ENCODE assay signal across 9 mouse cellular contexts in genomic region chr3:143103333-143103732, GRCm38 (mm10).
A peak's percentile ranks its signal among the peaks of the same experiment; 100 is the strongest.
DNase-seq lines count a peak whose midpoint lies in the region; ATAC-seq and TF ChIP-seq lines count a peak whose summit lies in the region.
"Had no signal": no experiment of that assay in that cellular context is flagged by ENCODE, and none has a peak within 500 bp of the region (broad histone marks: within the 10 kb centered on the region; RNA-seq: fewer than 3 reads in every experiment).

No protein-coding gene starts in this region.

- 38% methylated on average over 3 of the region's 3 CpGs for whole genome bisulfite sequencing in embryonic facial prominence, embryonic 11.5 days
- WGBS in embryonic facial prominence, embryonic 10.5 days: 53% methylated on average over 3 of the region's 3 CpGs
- 8% methylated on average over 3 of the region's 3 CpGs for WGBS in limb, embryonic 15.5 days
- WGBS in stomach, postnatal 0 days: 31% methylated on average over 3 of the region's 3 CpGs
- 3% methylated on average over 3 of the region's 3 CpGs for WGBS in thymus, adult 2 months

- H3K36me3 ChIP-seq in embryonic facial prominence, embryonic 11.5 days (replicated peaks; ENCODE audit: control insufficient read depth, insufficient read depth, low read depth, low read length): no peaks in the 10 kb centered on the region
- no peaks in the 10 kb centered on the region for H3K36me3 ChIP-seq in embryonic facial prominence, embryonic 10.5 days (replicated peaks)
- no peaks in the 10 kb centered on the region for H3K36me3 ChIP-seq in limb, embryonic 15.5 days
- H3K36me3 ChIP-seq in stomach, postnatal 0 days (ENCODE audit: control insufficient read depth, insufficient read depth, low read length): no peaks in the 10 kb centered on the region
- H3K36me3 ChIP-seq in thymus, adult 2 months (ENCODE audit: control insufficient read depth, insufficient read depth, low read length): no peaks in the 10 kb centered on the region
- H3K36me3 ChIP-seq: neural tube, embryonic 13.5 days had no signal

- peaks cover 2% of the 10 kb centered on the region; the same call in 1 of the 2 replicates for H3K27me3 ChIP-seq in embryonic facial prominence, embryonic 11.5 days (ENCODE audit: control insufficient read depth, insufficient read depth, low read length)
- H3K27me3 ChIP-seq in embryonic facial prominence, embryonic 10.5 days (replicated peaks; ENCODE audit: low read depth, poor library complexity, severe bottlenecking): peaks cover 55% of the 10 kb centered on the region
- H3K27me3 ChIP-seq in limb, embryonic 15.5 days: peaks cover 19% of the 10 kb centered on the region
- no peaks in the 10 kb centered on the region for H3K27me3 ChIP-seq in stomach, postnatal 0 days (ENCODE audit: control insufficient read depth, insufficient read depth, low read length)
- peaks cover 8% of the 10 kb centered on the region for H3K27me3 ChIP-seq in thymus, adult 2 months (ENCODE audit: control insufficient read depth, insufficient read depth, low read length)
- H3K27me3 ChIP-seq: neural tube, embryonic 13.5 days had no signal

- no peak for TF ChIP-seq EP300 in stomach, postnatal 0 days (optimal IDR thresholded peaks at IDR 0.05)

- H3K4me3 ChIP-seq in embryonic facial prominence, embryonic 11.5 days (ENCODE audit: low read depth, low read length): no peak overlapping the region
- H3K4me3 ChIP-seq in embryonic facial prominence, embryonic 10.5 days: no peak overlapping the region
- no peak overlapping the region for H3K4me3 ChIP-seq in limb, embryonic 15.5 days
- no peak overlapping the region for H3K4me3 ChIP-seq in stomach, postnatal 0 days (ENCODE audit: low read depth, low read length)
- H3K4me3 ChIP-seq in thymus, adult 2 months (ENCODE audit: control insufficient read depth, insufficient read depth, low read length): no peak overlapping the region
- H3K4me3 ChIP-seq: neural tube, embryonic 13.5 days had no signal

- DNase-seq in embryonic facial prominence, embryonic 11.5 days (ENCODE audit: low spot score): peak; percentile 81
- no peak for DNase-seq in embryonic facial prominence, embryonic 10.5 days (ENCODE audit: low spot score)
- DNase-seq in urinary bladder, postnatal 14 days (ENCODE audit: low spot score): peak; percentile 57
- no peak for DNase-seq in urinary bladder, postnatal 10 days (ENCODE audit: low spot score)
- peak; percentile 83 for DNase-seq in stomach, postnatal 0 days (ENCODE audit: low spot score)
- DNase-seq in thymus, adult 2 months: no peak
- no peak for DNase-seq in thymus, postnatal 36 days

- no peak overlapping the region for H3K9ac ChIP-seq in embryonic facial prominence, embryonic 11.5 days (replicated peaks; ENCODE audit: low read length)
- no peak overlapping the region for H3K9ac ChIP-seq in limb, embryonic 15.5 days
- no peak overlapping the region for H3K9ac ChIP-seq in stomach, postnatal 0 days (ENCODE audit: low read length)
- H3K9ac ChIP-seq: neural tube, embryonic 13.5 days had no signal

- no peak overlapping the region for H3K27ac ChIP-seq in embryonic facial prominence, embryonic 11.5 days (replicated peaks; ENCODE audit: low read depth, low read length)
- no peak overlapping the region for H3K27ac ChIP-seq in embryonic facial prominence, embryonic 10.5 days (replicated peaks)
- H3K27ac ChIP-seq in limb, embryonic 15.5 days: no peak overlapping the region
- no peak overlapping the region for H3K27ac ChIP-seq in stomach, postnatal 0 days (replicated peaks)
- no peak overlapping the region for H3K27ac ChIP-seq in thymus, adult 2 months (ENCODE audit: control insufficient read depth, insufficient read depth, low read length)
- H3K27ac ChIP-seq: neural tube, embryonic 13.5 days had no signal

- ATAC-seq in embryonic facial prominence, embryonic 11.5 days (replicated peaks; ENCODE audit: insufficient number of reproducible peaks, low FRiP score, low TSS enrichment, low read depth): no peak
- 0 out of 2 replicates have a peak, but pooled peaks have one; percentile 30 for ATAC-seq in limb, embryonic 15.5 days (ENCODE audit: insufficient number of reproducible peaks, low FRiP score, low TSS enrichment, low read depth)
- ATAC-seq in stomach, postnatal 0 days (ENCODE audit: low FRiP score, low TSS enrichment): peak; percentile 89

- TF ChIP-seq POLR2A in thymus, adult 2 months (IDR thresholded peaks at IDR 0.05; ENCODE audit: control insufficient read depth, extremely low read depth, insufficient read depth, low read length, poor library complexity): no peak

- TF ChIP-seq CTCF in stomach, postnatal 0 days (IDR thresholded peaks at IDR 0.05; ENCODE audit: low read depth): no peak
- no peak for TF ChIP-seq CTCF in thymus, adult 2 months (IDR thresholded peaks at IDR 0.05; ENCODE audit: borderline replicate concordance, control insufficient read depth, extremely low read depth, insufficient read depth, low read length, poor library complexity)

- no peaks in the 10 kb centered on the region for H3K9me3 ChIP-seq in embryonic facial prominence, embryonic 11.5 days (replicated peaks; ENCODE audit: control insufficient read depth, low read length)
- H3K9me3 ChIP-seq in embryonic facial prominence, embryonic 10.5 days: no peaks in the 10 kb centered on the region
- H3K9me3 ChIP-seq in limb, embryonic 15.5 days: no peaks in the 10 kb centered on the region
- no peaks in the 10 kb centered on the region for H3K9me3 ChIP-seq in stomach, postnatal 0 days (ENCODE audit: control insufficient read depth, low read length)
- H3K9me3 ChIP-seq: neural tube, embryonic 13.5 days had no signal

- H3K4me2 ChIP-seq in embryonic facial prominence, embryonic 11.5 days (ENCODE audit: low read depth, low read length): no peak overlapping the region
- no peak overlapping the region for H3K4me2 ChIP-seq in limb, embryonic 15.5 days
- H3K4me2 ChIP-seq in stomach, postnatal 0 days (replicated peaks; ENCODE audit: low read depth): no peak overlapping the region
- H3K4me2 ChIP-seq: neural tube, embryonic 13.5 days had no signal

- no peaks in the 10 kb centered on the region; the same call in 1 of the 2 replicates for H3K4me1 ChIP-seq in embryonic facial prominence, embryonic 11.5 days (ENCODE audit: control insufficient read depth, insufficient read depth, low read length)
- peaks cover 26% of the 10 kb centered on the region for H3K4me1 ChIP-seq in embryonic facial prominence, embryonic 10.5 days
- H3K4me1 ChIP-seq in limb, embryonic 15.5 days: peaks cover 15% of the 10 kb centered on the region; the same call in 1 of the 2 replicates
- H3K4me1 ChIP-seq in stomach, postnatal 0 days (replicated peaks; ENCODE audit: control insufficient read depth, insufficient read depth): no peaks in the 10 kb centered on the region
- no peaks in the 10 kb centered on the region for H3K4me1 ChIP-seq in thymus, adult 2 months (replicated peaks; ENCODE audit: control insufficient read depth, insufficient read depth, low read length)

Comparison
In these comparisons a context has a peak if more than half of its experiments do, and no peak if none do; other contexts are left out.
1. DNase-seq: peak in embryonic facial prominence, embryonic 11.5 days (single experiment), urinary bladder, postnatal 14 days (single experiment) and stomach, postnatal 0 days (single experiment); none in embryonic facial prominence, embryonic 10.5 days (single experiment), urinary bladder, postnatal 10 days (single experiment), thymus, adult 2 months (single experiment) and thymus, postnatal 36 days (0 of 2).